Mouse (Mus musculus): ENCODE results near the gene Dab1. TPM values are rescaled to one million over a fixed set of nuclear protein-coding genes. Genes with fewer than 3 reads are reported as not detected.

The Dab1 gene
- polyA plus RNA-seq, 1 experiment, result not detected

DNA sequence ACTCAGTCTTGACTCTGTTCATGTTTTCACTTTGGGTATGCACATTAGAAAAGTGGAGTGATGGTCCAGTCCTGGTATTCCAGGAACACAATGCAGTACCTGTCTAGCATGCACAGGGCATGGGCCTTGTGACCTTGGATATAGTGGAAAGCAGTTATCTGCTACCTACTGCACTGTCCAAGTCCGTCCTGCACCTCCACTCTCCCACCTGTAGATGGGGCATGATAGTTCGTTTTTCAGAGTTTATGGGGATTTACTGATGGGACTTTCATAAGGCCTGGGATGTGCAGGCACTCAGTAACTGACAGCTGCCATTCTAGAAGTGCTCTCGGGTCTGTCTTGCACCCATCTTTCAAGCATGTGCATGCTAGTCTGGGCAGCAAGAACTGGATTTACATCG, 951.4 kb downstream of the Dab1 start:
- Histone ChIP-seq H3K79me2 (ENCODE audit: control insufficient read depth, insufficient read depth) (no peaks in the 10 kb centered on the region), H3K36me3 (ENCODE audit: control insufficient read depth, insufficient read depth) (no peaks in the 10 kb centered on the region), H3K79me3 (ENCODE audit: low read depth) (no peaks in the 10 kb centered on the region), H3K4me3 (ENCODE audit: insufficient read depth, poor library complexity, severe bottlenecking) (no peak overlapping the region), H3ac (ENCODE audit: control insufficient read depth, insufficient read length, low read depth) (no peak overlapping the region), H3K27me3 (ENCODE audit: control insufficient read depth, insufficient read depth, insufficient read length) (no peaks in the 10 kb centered on the region)
- TF ChIP-seq USF1 (IDR thresholded peaks at IDR 0.05; ENCODE audit: low read depth), result no peak
- TF ChIP-seq MAX (IDR thresholded peaks at IDR 0.05), result no peak
- TF ChIP-seq CEBPB (IDR thresholded peaks at IDR 0.05; ENCODE audit: low read depth), result no peak
- no peak for TF ChIP-seq MYOG (IDR thresholded peaks at IDR 0.05; ENCODE audit: control insufficient read depth, extremely low read depth, insufficient read length)
- TF ChIP-seq FOSL1 (IDR thresholded peaks at IDR 0.05; ENCODE audit: insufficient read depth, low read length, poor library complexity, severe bottlenecking), result no peak
- no peak for TF ChIP-seq MYOD1 (IDR thresholded peaks at IDR 0.05; ENCODE audit: control insufficient read depth, insufficient read length, low read depth)
- no peak for TF ChIP-seq CTCF (IDR thresholded peaks at IDR 0.05; ENCODE audit: control insufficient read depth, insufficient read depth, insufficient read length)

DNA sequence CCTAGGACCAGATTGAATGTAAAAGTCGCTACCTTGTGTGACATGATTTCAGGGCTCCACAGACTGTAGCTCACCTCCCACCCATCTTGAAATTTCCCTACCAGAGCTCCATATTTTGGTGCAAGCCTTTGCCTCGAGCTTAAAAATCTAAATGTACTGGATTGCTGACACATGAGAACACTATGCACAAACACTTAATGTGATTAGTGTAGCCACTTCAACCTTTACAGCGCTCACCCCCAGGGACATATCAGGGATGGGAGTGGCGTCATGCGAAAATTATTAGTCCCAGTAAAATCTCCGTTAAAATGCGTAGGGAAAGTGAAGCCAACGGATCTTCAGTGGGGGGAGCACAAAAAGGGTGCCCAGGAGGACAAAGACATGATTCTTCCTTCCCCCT, 953.3 kb downstream of the Dab1 start:
- TF ChIP-seq MAX (IDR thresholded peaks at IDR 0.05), result no peak
- no peak for TF ChIP-seq CTCF (IDR thresholded peaks at IDR 0.05; ENCODE audit: control insufficient read depth, insufficient read depth, insufficient read length)
- no peak for TF ChIP-seq USF1 (IDR thresholded peaks at IDR 0.05; ENCODE audit: low read depth)
- no peak for TF ChIP-seq MYOG (IDR thresholded peaks at IDR 0.05; ENCODE audit: control insufficient read depth, extremely low read depth, insufficient read length)
- TF ChIP-seq FOSL1 (IDR thresholded peaks at IDR 0.05; ENCODE audit: insufficient read depth, low read length, poor library complexity, severe bottlenecking), result no peak
- no peaks in the 10 kb centered on the region for H3K79me3 ChIP-seq (ENCODE audit: low read depth)
- no peaks in the 10 kb centered on the region for H3K79me2 ChIP-seq (ENCODE audit: control insufficient read depth, insufficient read depth)
- no peaks in the 10 kb centered on the region for H3K27me3 ChIP-seq (ENCODE audit: control insufficient read depth, insufficient read depth, insufficient read length)
- H3K36me3 ChIP-seq (ENCODE audit: control insufficient read depth, insufficient read depth), result no peaks in the 10 kb centered on the region
- no peak overlapping the region for H3ac ChIP-seq (ENCODE audit: control insufficient read depth, insufficient read length, low read depth)
- no peak overlapping the region for H3K4me3 ChIP-seq (ENCODE audit: insufficient read depth, poor library complexity, severe bottlenecking)

DNA sequence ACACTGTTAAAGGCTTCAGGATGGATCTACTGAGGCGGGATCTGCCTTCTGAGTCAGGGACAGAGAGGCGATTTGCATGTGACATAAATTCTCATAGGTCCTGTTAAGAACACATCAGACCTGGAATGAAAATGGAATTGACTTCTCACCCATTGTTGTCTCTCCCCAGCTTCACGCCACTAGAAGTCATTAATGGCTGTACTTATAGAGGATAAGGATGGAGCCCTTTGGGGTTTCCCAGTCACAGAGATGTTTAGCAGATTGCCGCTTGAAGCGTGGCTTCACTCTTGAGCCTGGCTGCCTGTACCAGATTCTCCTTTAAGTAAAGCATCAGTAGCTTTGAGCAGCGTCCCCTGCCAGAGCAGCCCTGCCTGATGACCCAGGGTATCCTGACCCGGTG, 954.3 kb downstream of the Dab1 start:
- H3K79me2 ChIP-seq (ENCODE audit: control insufficient read depth, insufficient read depth), result no peaks in the 10 kb centered on the region
- H3K4me3 ChIP-seq (ENCODE audit: insufficient read depth, poor library complexity, severe bottlenecking), result no peak overlapping the region
- H3K79me3 ChIP-seq (ENCODE audit: low read depth), result no peaks in the 10 kb centered on the region
- no peak overlapping the region for H3ac ChIP-seq (ENCODE audit: control insufficient read depth, insufficient read length, low read depth)
- no peaks in the 10 kb centered on the region for H3K36me3 ChIP-seq (ENCODE audit: control insufficient read depth, insufficient read depth)
- H3K27me3 ChIP-seq (ENCODE audit: control insufficient read depth, insufficient read depth, insufficient read length), result no peaks in the 10 kb centered on the region
- TF ChIP-seq FOSL1 (IDR thresholded peaks at IDR 0.05; ENCODE audit: insufficient read depth, low read length, poor library complexity, severe bottlenecking), result no peak
- no peak for TF ChIP-seq CEBPB (IDR thresholded peaks at IDR 0.05; ENCODE audit: low read depth)
- TF ChIP-seq CTCF (IDR thresholded peaks at IDR 0.05; ENCODE audit: control insufficient read depth, insufficient read depth, insufficient read length), result no peak
- no peak for TF ChIP-seq MYOG (IDR thresholded peaks at IDR 0.05; ENCODE audit: control insufficient read depth, extremely low read depth, insufficient read length)
- no peak for TF ChIP-seq USF1 (IDR thresholded peaks at IDR 0.05; ENCODE audit: low read depth)
- no peak for TF ChIP-seq MYOD1 (IDR thresholded peaks at IDR 0.05; ENCODE audit: control insufficient read depth, insufficient read length, low read depth)
- TF ChIP-seq MAX (IDR thresholded peaks at IDR 0.05), result no peak

DNA sequence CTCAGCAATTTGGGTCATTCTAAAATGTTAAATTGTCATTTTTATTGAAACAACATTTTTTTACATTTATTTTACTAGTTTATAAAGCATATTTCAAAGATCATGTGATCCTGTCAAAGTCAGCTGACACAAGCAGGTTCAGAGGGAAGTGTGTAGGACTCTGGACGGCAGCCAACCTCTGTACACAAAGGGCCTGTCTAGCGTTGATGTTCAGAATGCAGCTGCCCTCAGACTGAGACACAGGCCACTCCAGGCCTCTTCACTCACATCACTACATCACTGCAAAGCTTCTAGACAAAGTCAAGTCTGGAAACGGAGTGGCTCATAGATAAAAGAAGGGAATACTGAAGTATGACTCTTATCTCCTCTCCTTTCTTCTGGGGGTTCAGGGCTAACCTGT, 959.2 kb downstream of the Dab1 start:
- Histone ChIP-seq H3ac (ENCODE audit: control insufficient read depth, insufficient read length, low read depth) (no peak overlapping the region), H3K27me3 (ENCODE audit: control insufficient read depth, insufficient read depth, insufficient read length) (no peaks in the 10 kb centered on the region), H3K4me3 (ENCODE audit: insufficient read depth, poor library complexity, severe bottlenecking) (no peak overlapping the region), H3K79me3 (ENCODE audit: low read depth) (no peaks in the 10 kb centered on the region), H3K36me3 (ENCODE audit: control insufficient read depth, insufficient read depth) (no peaks in the 10 kb centered on the region), H3K79me2 (ENCODE audit: control insufficient read depth, insufficient read depth) (no peaks in the 10 kb centered on the region)
- no peak for TF ChIP-seq CEBPB (IDR thresholded peaks at IDR 0.05; ENCODE audit: low read depth)
- no peak for TF ChIP-seq MYOD1 (IDR thresholded peaks at IDR 0.05; ENCODE audit: control insufficient read depth, insufficient read length, low read depth)
- TF ChIP-seq MAX (IDR thresholded peaks at IDR 0.05), result no peak
- TF ChIP-seq USF1 (IDR thresholded peaks at IDR 0.05; ENCODE audit: low read depth), result no peak
- TF ChIP-seq CTCF (IDR thresholded peaks at IDR 0.05; ENCODE audit: control insufficient read depth, insufficient read depth, insufficient read length), result no peak
- TF ChIP-seq FOSL1 (IDR thresholded peaks at IDR 0.05; ENCODE audit: insufficient read depth, low read length, poor library complexity, severe bottlenecking), result no peak
- TF ChIP-seq MYOG (IDR thresholded peaks at IDR 0.05; ENCODE audit: control insufficient read depth, extremely low read depth, insufficient read length), result no peak

DNA sequence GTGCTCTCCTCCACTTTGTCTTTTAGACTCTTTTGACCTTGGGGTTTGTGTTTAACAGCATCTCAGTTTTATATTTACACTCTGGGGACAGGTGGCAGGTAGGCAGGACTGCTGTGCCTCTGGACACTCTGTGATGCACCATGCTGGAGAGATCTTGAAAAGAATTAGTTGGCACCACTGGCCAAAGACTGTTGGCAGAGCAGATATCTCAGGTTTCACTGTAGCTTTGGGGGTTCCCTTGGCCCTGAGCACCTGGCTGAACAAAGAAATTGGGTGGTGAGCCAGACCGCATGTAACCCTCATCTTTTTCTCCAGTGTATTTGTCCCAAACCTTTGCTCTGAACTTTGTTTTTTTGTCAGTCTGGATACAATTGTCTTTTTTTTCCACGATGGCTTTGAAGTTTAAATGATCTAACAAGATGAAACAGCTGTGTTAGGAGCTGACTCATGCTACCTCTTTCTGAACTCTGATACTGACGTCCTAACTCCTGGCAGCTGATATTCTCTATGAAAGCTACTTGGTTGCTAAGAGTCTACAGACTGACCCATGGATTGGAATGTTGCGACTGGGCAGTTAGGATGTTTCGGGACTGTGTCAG, 960.9 kb downstream of the Dab1 start:
- H3K79me3 ChIP-seq (ENCODE audit: low read depth), result no peaks in the 10 kb centered on the region
- H3K27me3 ChIP-seq (ENCODE audit: control insufficient read depth, insufficient read depth, insufficient read length), result no peaks in the 10 kb centered on the region
- no peak overlapping the region for H3K4me3 ChIP-seq (ENCODE audit: insufficient read depth, poor library complexity, severe bottlenecking)
- no peak overlapping the region for H3ac ChIP-seq (ENCODE audit: control insufficient read depth, insufficient read length, low read depth)
- no peaks in the 10 kb centered on the region for H3K79me2 ChIP-seq (ENCODE audit: control insufficient read depth, insufficient read depth)
- no peaks in the 10 kb centered on the region for H3K36me3 ChIP-seq (ENCODE audit: control insufficient read depth, insufficient read depth)
- TF ChIP-seq FOSL1 (IDR thresholded peaks at IDR 0.05; ENCODE audit: insufficient read depth, low read length, poor library complexity, severe bottlenecking), result no peak
- TF ChIP-seq MAX (IDR thresholded peaks at IDR 0.05), result no peak
- TF ChIP-seq CTCF (IDR thresholded peaks at IDR 0.05; ENCODE audit: control insufficient read depth, insufficient read depth, insufficient read length), result no peak
- no peak for TF ChIP-seq CEBPB (IDR thresholded peaks at IDR 0.05; ENCODE audit: low read depth)
- no peak for TF ChIP-seq MYOD1 (IDR thresholded peaks at IDR 0.05; ENCODE audit: control insufficient read depth, insufficient read length, low read depth)
- TF ChIP-seq USF1 (IDR thresholded peaks at IDR 0.05; ENCODE audit: low read depth), result no peak
- no peak for TF ChIP-seq MYOG (IDR thresholded peaks at IDR 0.05; ENCODE audit: control insufficient read depth, extremely low read depth, insufficient read length)

DNA sequence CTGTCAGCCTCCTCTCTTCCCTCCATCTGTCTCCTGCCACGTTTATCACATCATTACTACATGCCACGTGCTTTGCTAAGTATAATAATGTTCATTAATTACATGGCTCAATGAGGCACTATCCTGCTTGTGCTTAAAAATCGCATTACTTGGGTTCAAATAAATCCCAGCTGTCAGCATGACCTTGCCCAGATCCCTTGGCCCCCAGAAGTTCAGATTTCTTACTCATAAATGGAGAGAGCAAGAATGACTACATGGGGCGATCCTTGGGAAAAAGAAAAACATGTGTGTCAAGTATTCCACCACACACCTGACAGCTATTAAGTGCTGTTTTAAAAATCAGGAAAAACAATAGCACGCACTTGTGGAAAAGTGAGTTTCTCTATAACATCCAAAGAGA, 963.6 kb downstream of the Dab1 start:
- no peaks in the 10 kb centered on the region for H3K36me3 ChIP-seq (ENCODE audit: control insufficient read depth, insufficient read depth)
- H3K79me2 ChIP-seq (ENCODE audit: control insufficient read depth, insufficient read depth), result no peaks in the 10 kb centered on the region
- no peaks in the 10 kb centered on the region for H3K27me3 ChIP-seq (ENCODE audit: control insufficient read depth, insufficient read depth, insufficient read length)
- no peak overlapping the region for H3ac ChIP-seq (ENCODE audit: control insufficient read depth, insufficient read length, low read depth)
- TF ChIP-seq MAX (IDR thresholded peaks at IDR 0.05), result no peak
- TF ChIP-seq MYOG (IDR thresholded peaks at IDR 0.05; ENCODE audit: control insufficient read depth, extremely low read depth, insufficient read length), result no peak
- no peak for TF ChIP-seq MYOD1 (IDR thresholded peaks at IDR 0.05; ENCODE audit: control insufficient read depth, insufficient read length, low read depth)
- TF ChIP-seq FOSL1 (IDR thresholded peaks at IDR 0.05; ENCODE audit: insufficient read depth, low read length, poor library complexity, severe bottlenecking), result no peak
- TF ChIP-seq USF1 (IDR thresholded peaks at IDR 0.05; ENCODE audit: low read depth), result no peak
- no peak for TF ChIP-seq CTCF (IDR thresholded peaks at IDR 0.05; ENCODE audit: control insufficient read depth, insufficient read depth, insufficient read length)
- no peaks in the 10 kb centered on the region for H3K79me3 ChIP-seq (ENCODE audit: low read depth)
- H3K4me3 ChIP-seq (ENCODE audit: insufficient read depth, poor library complexity, severe bottlenecking), result no peak overlapping the region
